Mouse (Mus musculus) heart, embryonic 15.5 days (tissue): ENCODE measurements around the gene Hus1b. TPM values are rescaled to one million over a fixed set of nuclear protein-coding genes. Genes with fewer than 3 reads are reported as not detected.
A peak's percentile ranks its signal among the peaks of the same experiment; 100 is the strongest.

ENCODE experiments used
- ATAC-seq: fragments of 200-750 bp; cut with Nextera tagmentation; replicated peaks from 2 replicates; pipeline ENCODE4 v1.8.0; 2017; ENCODE audit warnings: low read depth, moderate TSS enrichment; ENCODE audit not compliant: insufficient number of reproducible peaks, insufficient read depth, low FRiP score
- H3K27ac ChIP-seq: fragments of 300-500 bp; sonication (generic); 2 replicates; pipeline ENCODE4 v1.5.1; 2015; ENCODE audit warnings: mild to moderate bottlenecking, inconsistent platforms
- H3K27me3 ChIP-seq: fragments of 300-500 bp; sonication (generic); 2 replicates; pipeline ENCODE4 v1.6.1; 2015; ENCODE audit warnings: inconsistent platforms
- H3K36me3 ChIP-seq: fragments of 300-500 bp; sonication (generic); 2 replicates; pipeline ENCODE4 v1.6.1; 2015; ENCODE audit warnings: mild to moderate bottlenecking, inconsistent platforms
- H3K4me1 ChIP-seq: fragments of 300-500 bp; sonication (generic); replicated peaks from 2 replicates; pipeline ENCODE4 v1.6.1; 2015; ENCODE audit warnings: inconsistent platforms
- H3K4me2 ChIP-seq: fragments of 300-500 bp; sonication (generic); 2 replicates; pipeline ENCODE4 v1.6.1; 2015; ENCODE audit warnings: inconsistent platforms, mild to moderate bottlenecking, moderate library complexity
- H3K4me3 ChIP-seq: fragments of 300-500 bp; sonication (generic); 2 replicates; pipeline ENCODE4 v1.5.1; 2015; ENCODE audit warnings: mild to moderate bottlenecking, inconsistent platforms
- H3K9ac ChIP-seq: fragments of 300-500 bp; sonication (generic); 2 replicates; pipeline ENCODE4 v1.6.1; 2015; ENCODE audit warnings: mild to moderate bottlenecking, inconsistent platforms
- H3K9me3 ChIP-seq: fragments of 300-500 bp; sonication (generic); replicated peaks from 2 replicates; pipeline ENCODE4 v1.6.1; 2016; ENCODE audit warnings: inconsistent platforms
- WGBS: fragments of 180-500 bp; shearing (Covaris S2); methylation state at CpG from one replicate; pipeline ENCODE4 v1.1.7; 2015; ENCODE audit warnings: mixed read lengths; 5-methylcytosine and 5-hydroxymethylcytosine counted together
- polyA plus RNA-seq: library from polyadenylated mRNA; unstranded; fragments of >200 nt; fragmentation: Nextera tagmentation; extraction: Ambion mirVana; gene quantifications from 2 replicates; pipeline ENCODE4 v1.2.1, GENCODE M21; 2015

Gene Hus1b
- polyA plus RNA-seq: not detected in 2 replicates

DNA sequence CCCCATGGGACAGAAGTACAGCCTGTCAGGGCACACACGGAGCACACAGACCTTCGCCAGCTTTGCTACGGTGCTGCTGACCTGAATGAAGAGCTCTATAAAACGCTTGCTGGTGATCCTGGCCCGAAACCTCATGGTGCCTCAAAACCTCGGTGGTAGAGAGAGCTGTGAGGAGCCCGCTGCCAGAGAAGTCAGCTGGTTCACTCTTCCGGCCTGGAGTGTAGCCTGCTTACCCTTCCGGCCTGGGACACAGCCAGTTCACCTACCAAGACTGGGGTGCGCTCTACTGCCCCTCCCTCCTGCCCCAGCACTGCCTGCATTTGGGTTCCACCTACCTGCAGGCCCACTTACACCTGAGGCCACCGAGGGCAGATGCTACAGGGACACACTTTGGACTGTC is at the start of gene Hus1b:
TSS of gene Hus1b (minus strand) at position 220 of the 400 bp plus-strand sequence.
- WGBS: 86% methylated on average over 11 of the region's 11 CpGs
- no peak within 1 kb of the TSS for H3K4me2 ChIP-seq
- no peak within 1 kb of the TSS for H3K9ac ChIP-seq
- no peak for ATAC-seq
- H3K36me3 ChIP-seq: no peaks in the 10 kb centered on the region
- H3K27ac ChIP-seq: no peak within 1 kb of the TSS
- no peak within 1 kb of the TSS for H3K4me3 ChIP-seq
- H3K27me3 ChIP-seq: no peaks in the 10 kb centered on the region
- H3K9me3 ChIP-seq: no peaks in the 10 kb centered on the region
- H3K4me1 ChIP-seq: peaks cover 7% of the 10 kb centered on the region; the same call in 1 of the 2 replicates

DNA sequence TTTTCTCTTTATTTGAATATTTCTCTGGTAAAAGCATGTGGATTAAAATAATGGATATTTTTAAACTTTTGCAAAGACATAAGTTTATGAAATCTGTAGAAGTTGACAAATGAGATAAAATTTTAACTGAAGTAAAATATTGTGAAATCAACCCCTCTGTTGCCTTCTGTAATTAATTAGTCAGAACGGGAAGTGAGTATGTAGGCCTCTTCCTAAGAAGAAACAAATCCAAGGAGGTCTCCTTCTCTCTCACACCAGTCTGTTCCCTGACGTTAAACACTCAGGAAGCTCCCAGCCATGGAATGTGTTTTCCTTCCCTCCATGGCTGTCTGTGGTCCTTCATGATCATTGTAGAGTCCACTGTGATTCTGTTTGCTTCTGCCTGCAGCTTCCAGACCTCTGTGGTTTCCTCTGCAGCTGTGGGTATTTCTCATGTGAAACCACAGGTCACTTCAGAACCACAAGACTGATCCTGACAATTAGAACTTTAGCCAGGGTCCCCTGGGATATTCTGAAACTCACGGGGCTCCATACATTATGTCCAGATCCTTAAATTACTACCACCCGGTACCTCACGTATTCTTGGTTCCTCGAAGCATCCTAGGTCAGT is 46.8 kb upstream of the Hus1b start:
- WGBS: 74% methylated on average over 6 of the region's 6 CpGs
- no peaks in the 10 kb centered on the region for H3K9me3 ChIP-seq
- no peak overlapping the region for H3K4me2 ChIP-seq
- no peak overlapping the region for H3K4me3 ChIP-seq
- no peak for ATAC-seq
- H3K27me3 ChIP-seq: peaks cover 6% of the 10 kb centered on the region; the same call in 1 of the 2 replicates
- no peak overlapping the region for H3K27ac ChIP-seq
- H3K4me1 ChIP-seq: no peaks in the 10 kb centered on the region
- no peaks in the 10 kb centered on the region for H3K36me3 ChIP-seq
- H3K9ac ChIP-seq: no peak overlapping the region

- Histone ChIP-seq H3K9ac (no peak overlapping the region), H3K9me3 (no peaks in the 10 kb centered on the region), H3K36me3 (no peaks in the 10 kb centered on the region), H3K4me2 (no peak overlapping the region), H3K4me1 (no peaks in the 10 kb centered on the region), H3K27ac (no peak overlapping the region), H3K4me3 (no peak overlapping the region), H3K27me3 (peaks cover 6% of the 10 kb centered on the region; the same call in 1 of the 2 replicates)
- no peak for ATAC-seq
- WGBS: 31% methylated on average over 3 of the region's 3 CpGs
Measured at GRCm38 (mm10) chr13:30993819-30994218, 46.3 kb upstream of the Hus1b start.

GRCm38 (mm10) chr13:30990233-30990632 is 42.7 kb upstream of the Hus1b start:
- WGBS: 54% methylated on average over 9 of the region's 9 CpGs
- Histone ChIP-seq H3K27me3 (0 out of 2 replicates have a peak, but pooled peaks cover 6% of the 10 kb centered on the region), H3K4me2 (no peak overlapping the region), H3K9ac (no peak overlapping the region), H3K4me1 (no peaks in the 10 kb centered on the region), H3K4me3 (no peak overlapping the region), H3K27ac (no peak overlapping the region), H3K36me3 (no peaks in the 10 kb centered on the region), H3K9me3 (no peaks in the 10 kb centered on the region)
- ATAC-seq: no peak

- Histone ChIP-seq H3K4me1 (0 out of 2 replicates have a peak, but pooled peaks cover 2% of the 10 kb centered on the region), H3K9me3 (no peaks in the 10 kb centered on the region), H3K4me3 (no peak overlapping the region), H3K27me3 (0 out of 2 replicates have a peak, but pooled peaks cover 6% of the 10 kb centered on the region), H3K9ac (no peak overlapping the region), H3K36me3 (no peaks in the 10 kb centered on the region), H3K27ac (no peak overlapping the region), H3K4me2 (no peak overlapping the region)
- 81% methylated on average over 10 of the region's 10 CpGs for WGBS
- ATAC-seq: no peak
Measured at GRCm38 (mm10) chr13:30989710-30990109, 42.2 kb upstream of the Hus1b start.

- H3K27ac ChIP-seq: no peak overlapping the region
- 0 out of 2 replicates have a peak, but pooled peaks cover 3% of the 10 kb centered on the region for H3K4me1 ChIP-seq
- no peaks in the 10 kb centered on the region for H3K9me3 ChIP-seq
- ATAC-seq: no peak
- 80% methylated on average over 2 of the region's 2 CpGs for WGBS
- 0 out of 2 replicates have a peak, but pooled peaks cover 6% of the 10 kb centered on the region for H3K27me3 ChIP-seq
- no peak overlapping the region for H3K4me3 ChIP-seq
- no peak overlapping the region for H3K9ac ChIP-seq
- no peak overlapping the region for H3K4me2 ChIP-seq
- H3K36me3 ChIP-seq: no peaks in the 10 kb centered on the region
Measured at GRCm38 (mm10) chr13:30987686-30988085, 40.1 kb upstream of the Hus1b start.

DNA sequence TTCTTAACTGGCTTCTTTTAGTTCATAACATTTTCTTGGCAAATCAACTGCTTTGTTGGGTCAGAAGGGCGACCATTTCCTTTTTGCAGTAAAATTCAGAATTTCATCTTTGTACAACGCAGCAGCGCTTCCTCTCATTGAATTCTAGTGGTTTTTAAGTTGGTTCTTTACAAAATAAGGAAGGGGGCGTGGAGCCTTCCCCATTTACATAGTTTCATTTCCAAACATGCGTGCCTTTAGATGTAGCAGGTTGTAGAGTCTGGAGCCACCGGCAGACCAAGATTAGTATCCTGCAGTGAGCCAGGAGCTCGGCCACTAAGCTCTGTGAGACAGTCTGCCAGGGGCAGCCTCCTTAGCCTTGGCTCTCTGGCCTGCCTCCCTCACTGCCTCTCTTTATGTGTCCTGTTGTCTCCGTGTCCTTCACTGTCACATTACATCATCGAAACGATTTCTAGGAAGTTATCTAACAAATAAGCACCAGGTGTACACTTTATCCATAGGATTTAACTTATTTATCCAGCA is 39.4 kb upstream of the Hus1b start:
- no peak for ATAC-seq
- 66% methylated on average over 10 of the region's 10 CpGs for WGBS
- Histone ChIP-seq H3K36me3 (no peaks in the 10 kb centered on the region), H3K4me3 (no peak overlapping the region), H3K27ac (no peak overlapping the region), H3K4me2 (no peak overlapping the region), H3K9ac (no peak overlapping the region), H3K4me1 (0 out of 2 replicates have a peak, but pooled peaks cover 3% of the 10 kb centered on the region), H3K9me3 (no peaks in the 10 kb centered on the region), H3K27me3 (0 out of 2 replicates have a peak, but pooled peaks cover 6% of the 10 kb centered on the region)

DNA sequence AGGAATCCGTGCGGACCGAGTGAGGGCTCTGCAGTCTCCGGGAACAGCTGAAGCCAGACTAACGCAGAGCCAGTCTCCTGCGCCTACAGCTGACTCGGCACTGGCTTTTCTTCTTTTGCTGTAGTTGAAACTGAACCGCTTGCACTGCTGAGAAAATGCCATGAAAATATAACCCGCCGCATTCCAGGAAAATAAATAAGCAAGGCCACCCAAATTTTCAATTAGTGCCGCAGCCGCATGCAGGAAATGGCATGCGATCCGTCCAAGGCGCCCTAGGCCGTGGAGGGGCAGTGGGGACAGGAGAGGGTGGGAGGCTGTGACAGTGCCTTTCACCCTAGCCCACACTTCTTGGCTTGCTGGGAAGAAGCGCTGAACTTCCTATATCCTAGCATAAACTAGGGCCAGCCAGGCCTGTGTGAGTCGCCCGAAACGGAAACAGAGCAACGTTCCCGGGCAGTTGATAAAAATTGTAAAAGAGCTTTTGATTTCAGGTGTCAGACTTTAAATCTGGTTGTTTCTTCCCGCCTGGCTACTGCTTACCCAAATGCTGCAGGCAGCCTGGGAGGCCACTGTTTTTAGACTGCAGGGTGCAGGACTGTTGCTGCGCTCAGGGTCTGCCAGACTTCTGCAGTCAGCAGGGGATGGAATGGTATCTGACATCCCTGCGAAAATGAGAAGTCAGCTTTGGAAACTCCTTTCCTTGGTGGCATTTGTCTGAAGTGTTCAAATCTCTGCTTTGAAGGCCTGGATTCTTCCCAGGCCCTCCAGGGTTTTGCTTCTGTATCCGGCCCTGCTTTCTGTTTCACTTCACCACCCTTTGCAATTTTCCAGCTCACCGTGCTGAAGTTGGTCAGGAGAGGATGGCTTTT is 38.3 kb upstream of the Hus1b start:
- peak overlapping the region; percentile 47; the same call in 1 of the 2 replicates for H3K27ac ChIP-seq
- H3K36me3 ChIP-seq: no peaks in the 10 kb centered on the region
- 0 out of 2 replicates have a peak, but pooled peaks cover 4% of the 10 kb centered on the region for H3K27me3 ChIP-seq
- H3K4me1 ChIP-seq: 0 out of 2 replicates have a peak, but pooled peaks cover 3% of the 10 kb centered on the region
- peak overlapping the region; percentile 53 for H3K4me3 ChIP-seq
- peak overlapping the region; percentile 88 for H3K4me2 ChIP-seq
- ATAC-seq: peak; percentile 86
- no peaks in the 10 kb centered on the region for H3K9me3 ChIP-seq
- WGBS: 10% methylated on average over 27 of the region's 27 CpGs
- H3K9ac ChIP-seq: peak overlapping the region; percentile 54

DNA sequence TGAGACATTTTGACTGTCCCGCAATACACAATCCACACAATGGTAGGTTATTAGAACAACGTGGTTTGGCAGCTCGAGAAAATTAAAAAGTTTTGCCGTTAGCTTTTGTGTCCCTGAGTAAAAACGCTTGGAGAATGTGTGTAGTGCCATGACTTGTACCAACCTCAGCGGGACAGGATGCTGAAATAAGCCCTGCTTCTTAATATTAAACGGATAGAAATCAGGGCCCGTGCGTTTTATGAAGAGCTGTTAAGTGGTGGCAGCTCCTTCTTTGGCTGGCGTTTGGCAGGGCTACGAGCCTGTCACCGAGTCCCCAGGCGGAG is 37.7 kb upstream of the Hus1b start:
- Histone ChIP-seq H3K9ac (peak overlapping the region; percentile 54), H3K4me2 (peak overlapping the region; percentile 88), H3K27me3 (0 out of 2 replicates have a peak, but pooled peaks cover 4% of the 10 kb centered on the region), H3K36me3 (no peaks in the 10 kb centered on the region), H3K4me3 (peak overlapping the region; percentile 53), H3K27ac (peak overlapping the region; percentile 47; the same call in 1 of the 2 replicates), H3K9me3 (no peaks in the 10 kb centered on the region), H3K4me1 (0 out of 2 replicates have a peak, but pooled peaks cover 3% of the 10 kb centered on the region)
- 14% methylated on average over 13 of the region's 13 CpGs for WGBS
- ATAC-seq: no peak

DNA sequence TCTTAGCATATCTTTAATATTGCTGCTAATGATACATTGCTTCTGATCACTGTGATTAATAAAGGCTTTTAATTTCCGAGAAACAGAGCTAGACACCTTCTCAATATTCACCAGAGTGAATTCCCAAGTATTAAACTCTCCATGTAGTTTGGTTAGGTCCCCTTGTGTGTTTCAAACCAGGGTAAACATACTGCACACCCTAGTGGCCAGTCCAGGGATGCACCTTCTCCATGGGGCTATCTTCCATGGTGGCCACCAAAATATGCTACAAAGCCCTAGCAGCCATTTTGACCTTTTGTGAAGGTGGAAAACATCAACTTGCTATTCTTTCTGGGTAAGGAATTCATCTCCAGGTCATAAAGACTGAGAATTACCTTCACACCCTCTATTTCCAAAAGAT is 34.1 kb upstream of the Hus1b start:
- Histone ChIP-seq H3K4me2 (no peak overlapping the region), H3K36me3 (no peaks in the 10 kb centered on the region), H3K9me3 (no peaks in the 10 kb centered on the region), H3K4me3 (no peak overlapping the region), H3K27me3 (no peaks in the 10 kb centered on the region), H3K4me1 (0 out of 2 replicates have a peak, but pooled peaks cover 3% of the 10 kb centered on the region), H3K27ac (no peak overlapping the region), H3K9ac (no peak overlapping the region)
- no peak for ATAC-seq
- 52% methylated on average over 1 of the region's 1 CpGs for WGBS

- 0 out of 2 replicates have a peak, but pooled peaks cover 2% of the 10 kb centered on the region for H3K4me1 ChIP-seq
- no peaks in the 10 kb centered on the region for H3K9me3 ChIP-seq
- no peak overlapping the region for H3K9ac ChIP-seq
- H3K36me3 ChIP-seq: no peaks in the 10 kb centered on the region
- 63% methylated on average over 4 of the region's 4 CpGs for WGBS
- no peak for ATAC-seq
- no peak overlapping the region for H3K4me2 ChIP-seq
- no peak overlapping the region for H3K27ac ChIP-seq
- no peaks in the 10 kb centered on the region for H3K27me3 ChIP-seq
- no peak overlapping the region for H3K4me3 ChIP-seq
Measured at GRCm38 (mm10) chr13:30978224-30978623, 30.7 kb upstream of the Hus1b start.
